Mouse (Mus musculus) cortical plate, adult 2 months (tissue): ENCODE results near the gene Aifm2. TPM values are rescaled to one million over a fixed set of nuclear protein-coding genes. Genes with fewer than 3 reads are reported as not detected.

ENCODE experiments used
- H3K27ac ChIP-seq: fragments of 200-500 bp; 2 replicates; pipeline ENCODE4 v1.5.1; 2012; ENCODE audit warnings: low read length, control low read depth, inconsistent platforms; ENCODE audit not compliant: insufficient read depth
- H3K4me1 ChIP-seq: fragments of 200-500 bp; 2 replicates; pipeline ENCODE4 v1.6.1; 2011; ENCODE audit warnings: low read length; ENCODE audit not compliant: control insufficient read depth, insufficient read depth
- H3K4me3 ChIP-seq: fragments of 200-500 bp; 2 replicates; pipeline ENCODE4 v1.5.1; 2011; ENCODE audit warnings: mild to moderate bottlenecking, low read length, control low read depth; ENCODE audit not compliant: insufficient read depth
- CTCF ChIP-seq: fragments of 200-500 bp; IDR thresholded peaks from 2 replicates; pipeline ENCODE4 v1.5.1; 2011; ENCODE audit warnings: mild to moderate bottlenecking, control low read depth, low read length; ENCODE audit not compliant: insufficient read depth; ENCODE audit errors: extremely low read depth
- POLR2A ChIP-seq: fragments of 200-500 bp; IDR thresholded peaks from 2 replicates; pipeline ENCODE4 v1.6.1; 2011; ENCODE audit warnings: mild to moderate bottlenecking, low read length, control low read depth; ENCODE audit not compliant: insufficient read depth; ENCODE audit errors: extremely low read depth
- polyA plus RNA-seq: library from polyadenylated mRNA; depleted of rRNA; stranded (reverse); fragments of >200 nt; gene quantifications from 2 replicates; pipeline ENCODE4 v1.2.3, GENCODE M21; 2012

Gene Aifm2
- polyA plus RNA-seq, 1 experiment, result 8.7 TPM

DNA sequence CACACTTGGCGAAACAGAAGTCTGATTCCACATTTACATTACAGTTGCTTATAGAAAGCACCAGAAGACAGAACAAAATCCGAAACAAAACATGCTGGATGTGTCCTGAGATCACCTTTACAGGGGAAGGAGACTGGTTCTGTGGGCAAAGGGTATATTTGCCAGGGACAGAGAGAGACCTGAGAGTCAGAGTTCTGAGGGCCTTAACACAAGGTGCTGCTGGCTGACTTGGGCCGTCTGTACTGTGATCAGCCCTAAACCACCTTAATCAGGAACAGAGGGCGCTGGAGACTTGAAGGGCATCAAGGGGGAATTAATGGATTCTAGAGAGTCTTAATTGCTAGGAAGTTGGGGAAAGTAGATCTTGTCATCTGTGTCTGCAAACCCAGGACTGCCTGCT is 21.5 kb upstream of the Aifm2 start:
- Histone ChIP-seq H3K4me3 (no peak overlapping the region), H3K27ac (no peak overlapping the region), H3K4me1 (peaks cover 9% of the 10 kb centered on the region)
- TF ChIP-seq POLR2A, result no peak
- no peak for TF ChIP-seq CTCF

DNA sequence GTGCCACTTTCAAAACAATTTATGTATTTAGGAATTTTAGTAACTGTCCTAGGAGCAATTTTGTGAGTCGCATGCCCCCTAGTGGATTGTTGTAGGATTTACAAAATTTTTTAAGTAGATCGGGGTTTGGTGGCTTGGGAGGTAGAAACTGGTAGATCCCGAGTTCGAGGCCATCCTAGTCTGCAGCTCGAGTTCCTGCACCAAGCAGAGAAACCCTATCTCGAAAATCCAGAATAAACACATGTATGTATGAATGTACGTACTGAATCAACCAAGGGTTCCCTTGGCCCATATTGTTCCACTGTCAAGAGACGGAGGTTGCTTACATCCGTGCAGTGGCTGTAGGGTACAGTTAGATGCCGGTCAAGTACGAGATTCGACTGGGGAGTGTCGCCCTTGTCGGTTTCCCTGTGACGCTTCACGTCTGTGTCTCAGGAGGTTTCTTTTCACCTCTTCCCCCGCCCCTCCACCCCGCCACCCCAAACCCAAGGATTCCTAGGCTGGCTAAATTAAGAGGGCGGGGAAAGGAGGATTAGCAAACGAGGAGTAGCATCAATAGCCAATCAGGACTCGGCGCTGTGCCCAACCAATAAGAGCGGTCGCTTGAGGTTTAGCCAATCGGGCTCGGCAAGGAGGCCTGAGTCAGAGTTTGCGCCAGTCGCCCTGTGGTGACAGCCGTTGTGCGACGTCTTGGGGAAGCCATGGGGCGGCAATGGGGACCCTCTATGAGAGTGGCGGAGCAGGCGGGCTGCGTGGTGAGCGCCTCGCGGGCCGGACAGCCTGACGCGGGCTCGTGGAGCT is 20.0 kb upstream of the Aifm2 start, which contains the start of gene Tysnd1:
Gene Tysnd1 (plus strand): TSS at position 645 of the 801 bp plus-strand sequence.
- peaks cover 9% of the 10 kb centered on the region for H3K4me1 ChIP-seq
- H3K4me3 ChIP-seq, result peak within 1 kb of the TSS; percentile 62
- TF ChIP-seq CTCF (no peak), POLR2A (peak; percentile 74; the same call in 1 of the 2 replicates)

DNA sequence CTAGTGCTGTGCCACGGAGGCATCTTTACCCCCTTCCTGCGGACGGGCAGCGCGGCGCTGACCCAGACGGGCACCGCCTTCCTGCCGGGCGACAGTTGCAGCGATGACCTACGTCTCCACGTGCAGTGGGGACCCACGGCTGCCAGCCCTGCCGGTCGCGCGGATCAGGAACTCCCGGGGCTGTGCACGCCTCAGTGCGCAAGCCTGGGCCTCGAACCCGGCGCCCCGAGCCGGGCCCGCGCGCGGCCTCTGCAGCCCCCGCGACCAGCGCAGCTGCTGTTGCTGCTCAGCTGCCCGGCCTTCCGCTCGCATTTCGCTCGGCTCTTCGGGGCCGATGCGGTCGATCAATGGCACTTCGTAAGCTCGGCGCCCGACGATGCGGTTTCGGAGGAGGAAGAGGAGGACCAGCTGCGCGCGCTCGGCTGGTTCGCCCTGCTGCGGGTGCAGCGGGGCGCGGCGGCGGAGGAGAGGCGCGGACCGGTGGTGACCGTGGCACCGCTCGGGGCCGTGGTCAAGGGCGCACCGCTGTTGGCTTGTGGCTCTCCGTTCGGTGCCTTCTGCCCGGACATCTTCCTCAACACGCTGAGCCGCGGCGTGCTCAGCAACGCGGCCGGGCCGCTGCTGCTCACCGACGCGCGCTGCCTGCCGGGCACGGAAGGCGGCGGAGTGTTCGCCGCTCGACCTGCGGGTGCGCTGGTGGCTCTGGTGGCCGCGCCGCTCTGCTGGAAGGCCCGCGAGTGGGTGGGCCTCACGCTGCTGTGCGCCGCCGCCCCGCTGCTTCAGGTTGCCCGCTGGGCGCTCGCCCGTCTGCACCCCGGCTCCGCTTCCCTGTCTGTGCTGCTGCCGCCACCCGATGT is 19.1 kb upstream of the Aifm2 start:
- H3K4me1 ChIP-seq, result peaks cover 9% of the 10 kb centered on the region
- TF ChIP-seq POLR2A, result no peak
- no peak for TF ChIP-seq CTCF
- peak overlapping the region; percentile 62 for H3K4me3 ChIP-seq
- H3K27ac ChIP-seq, result no peak overlapping the region

More for the DNA sequence above, 20.0 kb upstream of the Aifm2 start, which contains the start of gene Tysnd1:
- peak within 1 kb of the TSS; percentile 49; the same call in 1 of the 2 replicates for H3K27ac ChIP-seq

DNA sequence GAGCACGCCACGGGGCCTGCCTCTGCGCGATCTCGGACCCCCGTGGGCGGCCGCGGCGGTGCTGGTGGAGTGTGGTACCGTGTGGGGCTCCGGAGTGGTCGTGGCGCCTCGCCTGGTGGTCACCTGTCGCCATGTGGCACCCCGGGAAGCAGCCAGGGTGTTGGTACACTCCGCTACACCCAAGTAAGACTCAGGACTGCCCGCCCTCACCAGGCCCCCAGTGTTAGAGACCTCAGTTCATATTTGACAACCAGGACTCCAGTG is 18.6 kb upstream of the Aifm2 start:
- peaks cover 9% of the 10 kb centered on the region for H3K4me1 ChIP-seq
- no peak for TF ChIP-seq POLR2A
- no peak for TF ChIP-seq CTCF
- peak overlapping the region; percentile 62 for H3K4me3 ChIP-seq
- H3K27ac ChIP-seq, result no peak overlapping the region

DNA sequence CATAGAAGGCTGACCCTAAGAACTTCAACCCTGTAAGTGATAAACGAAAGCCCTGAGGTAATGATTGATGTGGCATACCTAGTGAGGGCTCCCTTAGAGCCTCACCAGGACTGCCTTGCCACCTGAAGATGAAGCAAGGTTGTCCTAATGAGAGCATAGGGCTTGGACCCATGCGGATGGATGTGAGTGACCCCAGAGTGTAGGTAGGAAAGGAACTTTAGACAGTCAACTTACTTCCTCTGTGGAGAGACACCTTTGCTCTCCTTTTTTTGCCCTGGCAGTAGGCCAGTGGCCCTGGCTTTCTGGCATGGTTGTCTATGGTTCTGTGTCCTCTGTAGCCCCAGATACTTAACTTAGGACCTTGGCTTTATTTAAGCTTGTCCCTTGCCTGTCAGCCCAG is 18.0 kb upstream of the Aifm2 start:
- no peak overlapping the region for H3K27ac ChIP-seq
- peaks cover 9% of the 10 kb centered on the region for H3K4me1 ChIP-seq
- TF ChIP-seq CTCF (no peak), POLR2A (no peak)
- peak overlapping the region; percentile 62 for H3K4me3 ChIP-seq

DNA sequence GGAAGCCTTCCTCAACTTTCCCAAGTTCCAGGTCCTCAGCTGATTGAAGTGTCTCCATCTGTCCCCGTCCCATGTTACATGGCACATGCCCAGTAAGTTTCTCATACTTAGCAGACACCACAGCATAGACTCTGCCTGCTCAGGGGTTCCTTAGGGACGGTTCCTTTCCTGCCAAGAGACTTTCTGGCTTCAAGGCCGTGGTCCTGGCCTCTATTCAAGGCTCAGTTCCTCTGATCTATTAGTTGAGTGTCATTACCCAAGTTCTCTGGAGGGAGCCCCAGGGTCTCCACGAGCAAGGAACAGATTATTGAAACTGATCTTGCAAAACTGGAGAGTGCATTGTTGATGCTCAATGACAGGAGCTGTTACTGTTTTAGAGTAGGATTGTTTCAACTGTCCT is 10.4 kb upstream of the Aifm2 start:
- no peak overlapping the region for H3K4me3 ChIP-seq
- no peaks in the 10 kb centered on the region for H3K4me1 ChIP-seq
- H3K27ac ChIP-seq, result no peak overlapping the region
- no peak for TF ChIP-seq POLR2A
- TF ChIP-seq CTCF, result no peak

DNA sequence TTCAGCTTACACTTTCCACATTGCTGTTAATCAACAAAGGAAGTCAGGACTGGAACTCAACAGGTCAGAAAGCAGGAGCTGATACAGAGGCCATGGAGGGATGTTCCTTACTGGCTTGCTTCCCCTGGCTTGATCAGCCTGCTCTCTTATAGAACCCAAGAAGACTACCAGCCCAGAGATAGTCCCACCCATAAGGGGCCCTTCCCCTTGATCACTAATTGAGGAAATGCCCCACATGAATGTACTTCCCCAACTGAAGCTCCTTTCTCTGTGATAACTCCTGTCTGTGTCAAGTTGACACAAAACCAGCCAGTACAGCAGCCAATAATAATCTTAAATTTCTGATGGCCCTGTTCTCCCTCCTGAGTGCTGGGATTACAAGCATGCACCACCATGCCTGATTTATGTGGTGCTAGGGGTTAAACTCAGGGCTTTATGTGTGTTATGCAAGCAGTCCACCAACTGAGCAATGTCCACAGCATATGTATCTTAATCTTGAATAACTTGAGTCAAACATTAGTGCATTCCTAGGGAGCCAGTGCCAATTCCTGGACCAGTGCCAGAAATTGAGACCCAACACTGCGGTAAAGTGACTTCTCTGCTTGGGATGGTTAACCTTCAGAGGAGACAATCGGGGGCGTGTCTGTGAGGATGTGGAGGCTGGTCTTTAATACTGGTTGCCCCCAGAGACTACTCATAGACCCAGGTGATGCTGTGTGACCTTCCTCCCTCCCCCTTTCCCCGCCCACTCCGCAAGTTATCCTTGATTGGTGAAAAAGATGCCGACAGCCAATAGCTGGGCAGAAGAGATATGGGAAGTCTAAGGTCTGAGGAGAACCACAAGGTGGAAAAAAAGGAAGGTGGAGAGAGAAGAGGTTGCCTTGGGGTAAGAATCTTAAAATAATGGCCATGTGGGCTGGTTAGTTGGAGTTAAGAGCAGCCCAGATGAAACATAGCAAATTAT is 8.4 kb upstream of the Aifm2 start:
- H3K27ac ChIP-seq, result no peak overlapping the region

DNA sequence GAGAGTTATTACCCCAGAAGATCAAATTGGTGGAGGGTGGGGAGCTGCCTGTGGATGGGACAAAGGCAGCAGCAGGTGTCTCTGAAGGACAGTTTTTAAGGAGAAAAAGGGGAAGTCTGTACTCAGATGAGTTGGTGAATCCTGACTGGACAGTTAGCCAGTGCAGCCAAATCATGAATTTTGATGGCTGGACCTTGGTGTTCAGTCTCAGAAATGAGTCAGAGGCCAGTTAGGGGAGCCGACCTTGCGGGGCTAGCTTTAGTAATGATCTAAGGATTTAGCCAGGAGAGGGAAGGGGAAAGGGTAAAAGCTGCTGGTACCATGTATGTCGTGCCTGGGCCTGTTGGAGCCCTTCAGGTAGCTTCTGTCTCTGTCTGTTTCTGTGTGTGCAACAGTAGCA is 1.5 kb upstream of the Aifm2 start:
- no peaks in the 10 kb centered on the region for H3K4me1 ChIP-seq
- TF ChIP-seq CTCF (no peak), POLR2A (no peak)
- H3K27ac ChIP-seq, result no peak overlapping the region
- no peak overlapping the region for H3K4me3 ChIP-seq

More for the DNA sequence above, 8.4 kb upstream of the Aifm2 start:
- no peaks in the 10 kb centered on the region for H3K4me1 ChIP-seq
- no peak overlapping the region for H3K4me3 ChIP-seq
- no peak for TF ChIP-seq CTCF
- no peak for TF ChIP-seq POLR2A

DNA sequence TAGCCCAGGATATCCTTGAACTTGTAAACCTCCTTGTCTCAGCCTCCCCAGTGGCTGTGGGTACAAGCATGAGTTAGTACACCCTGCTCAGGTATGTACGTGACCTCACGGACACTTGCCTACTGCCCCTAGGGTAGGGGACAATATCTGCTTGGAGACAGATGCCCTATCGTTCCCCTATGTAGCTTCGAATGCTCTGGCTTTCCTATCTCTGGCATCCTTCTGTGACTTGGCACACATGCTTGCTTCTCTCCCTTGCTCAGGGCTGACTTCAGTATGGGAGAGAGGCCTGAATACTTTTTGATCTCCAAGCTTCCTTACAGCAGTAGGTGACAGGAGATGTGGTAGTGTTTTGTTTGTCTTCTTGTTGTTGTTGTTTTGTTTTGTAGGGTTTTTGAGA is 917 bp upstream of the Aifm2 start:
- Histone ChIP-seq H3K4me3 (no peak overlapping the region), H3K4me1 (no peaks in the 10 kb centered on the region), H3K27ac (no peak overlapping the region)
- TF ChIP-seq CTCF, result no peak
- no peak for TF ChIP-seq POLR2A
